Mouse (Mus musculus): ENCODE data around the gene Sept9.

The Sept9 gene

GRCm38 (mm10) chr11:117284721-117285605, 85.5 kb downstream of the Sept9 start:
- DNase-seq (ENCODE audit: extremely low read depth, low read depth, low spot score): no peak

GRCm38 (mm10) chr11:117285606-117285931, 86.1 kb downstream of the Sept9 start:
- DNase-seq (ENCODE audit: extremely low read depth, low read depth, low spot score): no peak

GRCm38 (mm10) chr11:117287792-117288191, 88.3 kb downstream of the Sept9 start:
- no peak for DNase-seq (ENCODE audit: extremely low read depth, low read depth, low spot score)

GRCm38 (mm10) chr11:117288765-117289164, 89.3 kb downstream of the Sept9 start:
- DNase-seq (ENCODE audit: extremely low read depth, low read depth, low spot score): no peak

GRCm38 (mm10) chr11:117291271-117292059, 92.0 kb downstream of the Sept9 start:
- DNase-seq (ENCODE audit: extremely low read depth, low read depth, low spot score): no peak

- no peak for DNase-seq (ENCODE audit: extremely low read depth, low read depth, low spot score)
Observed at GRCm38 (mm10) chr11:117292446-117292845, 93.0 kb downstream of the Sept9 start.

- no peak for DNase-seq (ENCODE audit: extremely low read depth, low read depth, low spot score)
Observed at GRCm38 (mm10) chr11:117295266-117295665, 95.8 kb downstream of the Sept9 start.

GRCm38 (mm10) chr11:117296116-117296499, 96.6 kb downstream of the Sept9 start:
- DNase-seq (ENCODE audit: extremely low read depth, low read depth, low spot score): no peak

GRCm38 (mm10) chr11:117296500-117297189, 97.2 kb downstream of the Sept9 start:
- DNase-seq (ENCODE audit: extremely low read depth, low read depth, low spot score): no peak

GRCm38 (mm10) chr11:117297190-117297829, 97.8 kb downstream of the Sept9 start:
- DNase-seq (ENCODE audit: extremely low read depth, low read depth, low spot score): no peak

GRCm38 (mm10) chr11:117299741-117300140, 100.3 kb downstream of the Sept9 start:
- no peak for DNase-seq (ENCODE audit: extremely low read depth, low read depth, low spot score)

GRCm38 (mm10) chr11:117300809-117301208, 101.3 kb downstream of the Sept9 start:
- no peak for DNase-seq (ENCODE audit: extremely low read depth, low read depth, low spot score)

- no peak for DNase-seq (ENCODE audit: extremely low read depth, low read depth, low spot score)
Observed at GRCm38 (mm10) chr11:117301716-117302115, 102.3 kb downstream of the Sept9 start.

GRCm38 (mm10) chr11:117302371-117302770, 102.9 kb downstream of the Sept9 start:
- no peak for DNase-seq (ENCODE audit: extremely low read depth, low read depth, low spot score)

- DNase-seq (ENCODE audit: extremely low read depth, low read depth, low spot score): no peak
Observed at GRCm38 (mm10) chr11:117305509-117306188, 106.2 kb downstream of the Sept9 start.

- DNase-seq (ENCODE audit: extremely low read depth, low read depth, low spot score): no peak
Observed at GRCm38 (mm10) chr11:117306311-117307088, 107.0 kb downstream of the Sept9 start.

- no peak for DNase-seq (ENCODE audit: extremely low read depth, low read depth, low spot score)
Observed at GRCm38 (mm10) chr11:117307895-117308786, 108.7 kb downstream of the Sept9 start.

- no peak for DNase-seq (ENCODE audit: extremely low read depth, low read depth, low spot score)
Observed at GRCm38 (mm10) chr11:117309108-117309917, 109.9 kb downstream of the Sept9 start.
